Mouse (Mus musculus) cerebellum, postnatal 10 days (tissue): ENCODE results near the gene Trim13.
A peak's percentile ranks its signal among the peaks of the same experiment; 100 is the strongest.
"Not testable (repeated sequence)": the region's sequence is repeated elsewhere in the genome, so short reads cannot be mapped to it uniquely, and the experiment has no call there.

Source experiments
- DNase-seq, 2 experiments: peaks; one replicate each; pipeline ENCODE4 v3.0.0; 2021; ENCODE audit warnings: mixed read lengths in 2 of 2

The Trim13 gene

GRCm38 (mm10) chr14:61597968-61598367, at the start of gene Trim13:
Gene Trim13 (plus strand): TSS chr14:61598247.
- DNase-seq, result peak in 1 of 2 experiments; percentile 19

DNA sequence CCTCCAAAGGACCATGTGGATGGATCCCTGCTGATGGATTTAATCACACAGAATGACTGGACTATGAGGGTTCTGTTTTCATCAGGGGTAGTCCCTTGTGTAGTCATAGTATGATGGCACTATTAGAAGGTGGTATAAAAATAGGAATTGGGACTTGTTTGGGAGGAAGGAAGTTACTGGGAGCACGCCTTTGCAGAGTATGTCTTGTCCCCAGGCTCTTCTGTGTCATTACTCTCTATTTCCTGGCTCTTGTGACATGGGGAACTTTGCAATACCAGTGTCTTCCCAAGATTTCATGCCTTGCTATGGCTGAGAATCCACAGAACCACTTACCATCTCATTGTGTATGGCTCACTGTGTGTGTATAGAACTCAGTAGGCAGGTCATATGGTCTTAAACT, 49.4 kb upstream of the Trim13 start:
- no peak for DNase-seq

- DNase-seq, result no peak
Measured at GRCm38 (mm10) chr14:61555931-61556288, 42.1 kb upstream of the Trim13 start.

GRCm38 (mm10) chr14:61556289-61557147, 41.5 kb upstream of the Trim13 start, which contains the start of gene Spryd7:
Gene Spryd7 (minus strand): TSS chr14:61556886.
- DNase-seq, result peak; percentile 99

DNA sequence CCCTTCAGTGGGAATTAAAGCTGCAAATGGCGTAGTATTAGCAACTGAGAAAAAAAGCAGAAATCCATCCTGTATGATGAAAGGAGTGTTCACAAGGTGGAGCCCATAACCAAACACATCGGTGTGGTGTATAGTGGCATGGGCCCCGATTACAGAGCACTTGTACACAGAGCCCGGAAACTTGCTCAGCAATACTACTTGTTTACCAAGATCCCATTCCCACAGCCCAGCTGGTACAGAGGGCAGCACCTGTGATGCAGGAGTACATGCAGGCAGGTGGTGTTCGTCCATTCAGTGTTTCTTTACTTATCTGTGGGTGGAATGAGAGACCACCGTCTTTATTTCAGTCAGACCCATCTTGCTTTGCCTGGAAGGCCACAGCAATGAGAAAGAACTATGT, 39.1 kb upstream of the Trim13 start:
- no peak for DNase-seq

- no peak for DNase-seq
Measured at GRCm38 (mm10) chr14:61559856-61560255, 38.2 kb upstream of the Trim13 start.

DNA sequence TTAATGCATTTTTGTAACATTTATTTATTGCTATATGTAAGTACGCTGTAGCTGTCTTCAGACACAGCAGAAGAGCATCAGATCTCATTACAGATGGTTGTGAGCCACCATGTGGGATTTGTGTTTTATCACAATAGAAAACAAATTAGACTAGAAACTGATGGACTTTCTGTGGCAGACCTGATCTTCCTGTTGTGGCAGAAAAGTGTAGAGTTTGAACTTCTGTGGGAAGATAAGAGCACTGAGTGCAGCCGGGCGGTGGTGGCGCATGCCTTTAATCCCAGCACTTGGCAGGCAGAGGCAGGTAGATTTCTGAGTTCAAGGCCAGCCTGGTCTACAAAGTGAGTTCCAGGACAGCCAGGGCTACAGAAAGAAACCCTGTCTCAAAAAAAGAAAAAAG, 31.8 kb upstream of the Trim13 start:
- not testable (repeated sequence) for DNase-seq

DNA sequence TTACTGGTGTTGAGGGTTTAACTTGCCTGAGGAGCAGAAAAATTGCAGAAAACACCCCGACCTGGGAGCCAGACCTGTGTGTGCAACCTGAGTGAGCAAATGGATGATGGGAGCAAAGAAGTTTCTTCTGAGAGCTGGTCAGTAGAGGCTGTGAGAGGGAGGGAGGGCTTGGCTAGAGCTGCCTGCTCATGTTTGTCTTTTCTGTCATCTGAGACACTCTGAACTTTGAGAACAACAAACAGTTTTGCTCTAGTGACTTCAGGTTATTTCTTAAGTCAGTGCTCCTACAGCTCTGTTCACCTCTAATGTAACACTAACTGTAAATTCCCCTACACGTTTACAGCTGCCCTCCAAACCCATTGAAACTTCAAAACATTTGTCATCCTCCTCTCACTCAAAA, 28.7 kb upstream of the Trim13 start:
- DNase-seq, result no peak

DNA sequence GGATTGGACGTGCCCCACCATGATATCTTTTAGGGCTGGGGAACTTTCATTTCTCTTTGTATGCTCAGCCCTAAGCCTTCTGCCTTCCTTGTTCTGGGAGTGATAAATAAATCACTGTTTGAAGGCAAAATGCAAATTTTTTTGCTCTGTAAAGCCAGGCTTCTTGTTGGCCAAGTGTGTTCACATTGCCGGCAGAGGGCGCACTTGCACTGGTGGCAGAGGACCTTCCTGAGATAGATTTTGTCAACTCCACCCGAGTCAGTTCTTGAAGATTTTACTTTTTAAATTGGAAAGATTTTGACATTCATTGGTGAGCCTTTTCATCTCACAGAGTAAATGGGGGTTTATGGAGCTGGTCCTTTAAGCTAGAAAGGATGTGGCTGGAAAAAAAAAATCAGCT, 26.7 kb upstream of the Trim13 start:
- DNase-seq, result peak; percentile 94 to 96

DNA sequence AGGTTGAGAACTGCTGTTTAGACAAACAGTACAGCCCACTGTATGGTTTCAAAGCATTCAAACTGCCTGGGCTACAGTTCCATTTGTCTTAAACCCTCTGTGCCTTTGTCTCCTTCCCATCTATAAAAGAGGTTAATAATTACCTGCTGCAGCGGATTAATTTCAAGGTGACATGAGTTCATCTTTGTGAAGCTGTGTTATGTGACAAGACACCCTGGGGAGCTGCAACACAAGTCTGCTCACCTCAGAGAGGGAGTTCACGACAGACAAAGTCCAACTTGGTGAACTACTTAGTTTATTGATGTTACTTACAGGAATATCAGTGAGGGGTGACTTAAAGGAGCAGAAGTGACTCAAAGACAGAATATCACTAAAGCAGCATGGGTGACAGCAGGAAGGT, 25.9 kb upstream of the Trim13 start:
- no peak for DNase-seq

- DNase-seq, result no peak
Measured at GRCm38 (mm10) chr14:61575066-61575465, 23.0 kb upstream of the Trim13 start.

GRCm38 (mm10) chr14:61575941-61576340, 22.1 kb upstream of the Trim13 start:
- DNase-seq, result no peak

DNA sequence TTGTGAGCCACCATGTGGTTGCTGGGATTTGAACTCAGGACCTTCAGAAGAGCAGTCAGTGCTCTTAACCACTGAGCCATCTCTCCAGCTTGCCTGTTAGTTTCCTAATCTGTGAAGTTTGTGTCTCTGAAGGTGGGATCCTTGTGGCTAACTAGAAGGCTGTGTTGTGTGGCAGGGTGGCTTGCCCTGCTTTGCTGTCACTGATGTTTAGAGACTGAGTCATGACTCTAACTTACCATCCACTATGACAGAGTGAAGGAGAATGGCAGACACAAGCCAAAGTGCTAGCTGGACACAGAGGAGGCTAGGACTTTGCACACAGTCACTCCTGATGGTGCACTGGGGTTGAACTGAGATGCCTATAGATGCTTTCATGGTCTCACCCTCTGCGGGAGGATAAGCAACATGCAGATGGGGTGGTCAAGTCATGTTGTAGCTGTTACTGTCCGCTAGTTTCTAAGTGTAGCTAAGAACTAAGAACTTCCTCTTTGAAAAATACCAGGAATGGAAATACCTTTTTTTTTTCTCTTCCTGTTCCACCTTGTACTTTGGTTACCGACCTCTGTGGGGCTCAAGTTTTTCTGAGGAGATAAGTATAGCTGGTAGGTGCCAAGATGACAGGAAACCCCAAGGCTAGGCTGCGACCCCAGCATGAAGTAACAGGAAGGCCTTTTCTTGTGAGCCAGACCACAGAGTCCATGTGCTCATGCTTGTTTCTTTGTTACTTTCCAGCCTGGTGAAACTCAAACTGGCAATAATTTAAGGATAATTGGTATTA, 8.6 kb upstream of the Trim13 start:
- DNase-seq, result no peak

- no peak for DNase-seq
Measured at GRCm38 (mm10) chr14:61596719-61597426, 1.2 kb upstream of the Trim13 start.

- peak; percentile 93 to 96 for DNase-seq
Measured at GRCm38 (mm10) chr14:61599057-61599806, 1.2 kb downstream of the Trim13 start.

DNA sequence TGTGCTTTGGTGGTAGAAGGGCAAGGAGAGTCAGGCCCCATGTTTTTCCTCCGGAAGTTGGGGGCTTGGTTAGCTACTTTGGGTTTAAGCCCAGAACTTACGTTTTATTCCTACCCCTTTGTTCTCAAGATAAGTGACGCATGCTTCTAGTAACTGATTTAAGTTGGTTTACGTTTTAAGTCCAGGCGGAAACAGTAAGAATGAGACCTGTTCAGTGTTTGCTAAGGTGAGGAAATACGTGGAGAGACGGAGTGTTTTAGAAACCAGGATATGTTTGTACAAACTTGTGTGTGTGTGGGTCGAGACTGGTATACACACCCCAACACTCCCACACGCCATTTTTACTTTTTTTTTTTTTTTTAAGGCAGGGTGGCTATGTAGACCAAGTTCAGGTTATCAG, 3.3 kb downstream of the Trim13 start:
- no peak for DNase-seq

DNA sequence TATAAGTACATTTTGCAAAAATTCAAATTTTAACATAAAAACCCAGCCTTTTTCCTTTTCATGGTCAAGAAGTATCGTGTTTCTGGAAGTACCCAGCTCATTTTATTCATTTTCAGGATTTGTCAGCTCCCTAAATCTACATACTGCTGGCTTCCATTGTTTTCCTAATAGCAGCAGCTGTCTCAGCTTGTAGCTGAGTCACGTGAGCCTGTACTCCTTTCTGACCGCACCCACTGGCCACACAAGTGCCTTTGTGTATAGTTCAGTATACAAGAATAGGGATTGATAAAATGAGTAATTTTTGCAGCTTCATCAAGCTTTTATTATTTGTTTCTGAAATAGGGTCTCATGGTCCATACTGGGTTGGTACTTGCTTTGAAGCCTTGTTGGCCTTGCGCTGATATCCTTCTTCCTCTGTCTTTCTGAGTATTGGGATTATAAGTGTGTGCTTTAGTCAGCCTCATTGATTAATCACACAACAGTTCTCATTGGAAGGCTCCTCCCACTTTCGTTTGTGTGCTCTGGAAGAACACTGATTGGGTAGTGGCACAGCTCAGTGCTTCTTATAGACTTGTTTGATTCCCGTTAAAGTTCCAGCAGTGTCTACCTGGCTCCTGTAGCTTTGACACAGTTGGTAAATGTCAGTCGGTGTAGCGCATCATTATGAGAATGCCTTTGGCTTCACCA, 5.2 kb downstream of the Trim13 start:
- DNase-seq, result no peak

GRCm38 (mm10) chr14:61604081-61604480, 6.0 kb downstream of the Trim13 start:
- no peak for DNase-seq

- DNase-seq, result not testable (repeated sequence)
Measured at GRCm38 (mm10) chr14:61606088-61606487, 8.0 kb downstream of the Trim13 start.

GRCm38 (mm10) chr14:61607157-61607556, 9.1 kb downstream of the Trim13 start, which contains the start of gene Kcnrg:
Gene Kcnrg (plus strand): TSS chr14:61607457.
- no peak for DNase-seq

GRCm38 (mm10) chr14:61611766-61612165, 13.7 kb downstream of the Trim13 start:
- DNase-seq, result no peak

DNA sequence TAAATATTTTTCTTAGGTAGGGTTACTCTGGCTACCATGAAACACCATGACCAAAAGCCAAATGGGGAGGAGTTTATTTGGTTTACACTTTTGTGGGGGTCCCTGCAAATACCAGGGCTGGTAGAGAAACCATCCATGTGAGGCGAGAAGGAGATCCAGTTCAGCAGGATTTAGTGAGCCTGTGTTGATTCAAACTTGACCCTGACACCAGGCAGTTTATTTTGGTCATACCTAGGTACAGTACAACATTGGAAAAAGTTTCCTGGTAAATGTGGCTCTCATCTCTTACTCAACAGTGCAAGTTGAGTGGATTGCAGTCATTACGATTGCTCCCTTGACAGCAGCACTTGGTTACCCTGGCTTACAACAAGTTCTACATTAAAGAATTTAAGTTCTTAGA, 15.3 kb downstream of the Trim13 start:
- no peak for DNase-seq
